Mouse (Mus musculus): ENCODE data around the gene Fxn.
"Not testable (repeated sequence)": the region's sequence is repeated elsewhere in the genome, so short reads cannot be mapped to it uniquely, and the experiment has no call there.

DNA sequence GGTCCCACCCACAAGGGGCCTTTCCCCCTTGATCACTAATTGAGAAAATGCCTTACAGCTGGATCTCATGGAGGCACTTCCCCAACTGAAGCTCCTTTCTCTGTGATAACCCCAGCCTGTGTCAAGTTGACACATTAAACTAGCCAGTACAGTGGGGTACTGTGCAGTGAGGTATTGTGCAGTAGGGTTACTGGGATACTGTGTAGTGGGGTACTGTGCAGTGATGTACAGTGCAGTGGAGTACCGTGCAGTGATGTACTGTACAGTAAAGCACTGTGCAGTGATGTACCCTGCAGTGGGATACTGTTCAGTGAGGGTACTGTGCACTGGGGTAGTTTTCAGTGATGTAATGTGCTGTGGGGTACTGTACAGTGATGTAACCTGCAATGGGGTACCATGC lies 48.0 kb downstream of the Fxn start:
- not testable (repeated sequence) for TF ChIP-seq POLR2A (IDR thresholded peaks at IDR 0.05; ENCODE audit: low read depth, low read length); ZC3H11A (IDR thresholded peaks at IDR 0.05; ENCODE audit: low read depth, low read length); GABPA (IDR thresholded peaks at IDR 0.05; ENCODE audit: insufficient replicate concordance, low read depth, low read length); MAX (IDR thresholded peaks at IDR 0.05; ENCODE audit: low read length); SIN3A (IDR thresholded peaks at IDR 0.05; ENCODE audit: low read length); TCF12 (IDR thresholded peaks at IDR 0.05; ENCODE audit: low read depth, low read length); RAD21 (IDR thresholded peaks at IDR 0.05; ENCODE audit: low read depth, low read length); SMC3 (IDR thresholded peaks at IDR 0.05; ENCODE audit: low read depth, low read length); ETS1 (conservative IDR thresholded peaks at IDR 0.05; ENCODE audit: low read depth, low read length); CTCF (conservative IDR thresholded peaks at IDR 0.05 in 1 of 2, IDR thresholded peaks at IDR 0.05 in 1 of 2; ENCODE audit: low read depth in 2 of 2, low read length in 2 of 2); EP300 (IDR thresholded peaks at IDR 0.05; ENCODE audit: low read length); USF1 (IDR thresholded peaks at IDR 0.05; ENCODE audit: low read depth, low read length)
